Mouse (Mus musculus) embryonic fibroblast, embryonic 13.5 days (primary cell): ENCODE data around the gene Sgpp1. TPM values are rescaled to one million over a fixed set of nuclear protein-coding genes. Genes with fewer than 3 reads are reported as not detected.

ENCODE experiments used
- H3K27ac ChIP-seq: 2 replicates; pipeline ENCODE4 v1.5.1; 2012; ENCODE audit warnings: low read length, control low read depth, inconsistent platforms; ENCODE audit not compliant: insufficient read depth
- H3K4me1 ChIP-seq: 2 replicates; pipeline ENCODE4 v1.6.1; 2011; ENCODE audit warnings: low read length; ENCODE audit not compliant: control insufficient read depth, insufficient read depth
- H3K4me3 ChIP-seq: 2 replicates; pipeline ENCODE4 v1.5.1; 2011; ENCODE audit warnings: mild to moderate bottlenecking, control low read depth, low read length; ENCODE audit not compliant: insufficient read depth
- CTCF ChIP-seq: IDR thresholded peaks from 2 replicates; pipeline ENCODE4 v1.5.1; 2011; ENCODE audit warnings: mild to moderate bottlenecking, control low read depth, low read length, moderate library complexity, borderline replicate concordance; ENCODE audit not compliant: insufficient read depth
- POLR2A ChIP-seq: IDR thresholded peaks from 2 replicates; pipeline ENCODE4 v1.6.1; 2011; ENCODE audit warnings: low read depth, mild to moderate bottlenecking, control low read depth, low read length, moderate library complexity
- polyA plus RNA-seq: library from polyadenylated mRNA; stranded (reverse); fragments of >200 nt; gene quantifications from 2 replicates; pipeline ENCODE4 v1.2.4, GENCODE M21; 2011; ENCODE audit warnings: low read depth; ENCODE audit not compliant: missing spikeins, insufficient read length

Sgpp1 gene
- 27.9 TPM in 2 replicates for polyA plus RNA-seq

- peak; percentile 89 for TF ChIP-seq POLR2A
- no peak for TF ChIP-seq CTCF
- peaks cover 7% of the 10 kb centered on the region; the same call in 1 of the 2 replicates for H3K4me1 ChIP-seq
- H3K4me3 ChIP-seq = peak within 1 kb of the TSS; percentile 89
- peak within 1 kb of the TSS; percentile 39; the same call in 1 of the 2 replicates for H3K27ac ChIP-seq
Observed at GRCm38 (mm10) chr12:75735246-75736200, at the start of gene Sgpp1. Sgpp1 (minus strand) TSS chr12:75735729.

GRCm38 (mm10) chr12:75784271-75784751 is 48.8 kb upstream of the Sgpp1 start:
- TF ChIP-seq POLR2A (no peak), CTCF (no peak)
- Histone ChIP-seq H3K27ac (no peak overlapping the region), H3K4me3 (no peak overlapping the region), H3K4me1 (no peaks in the 10 kb centered on the region)

GRCm38 (mm10) chr12:75781995-75782394 is 46.5 kb upstream of the Sgpp1 start:
- H3K4me3 ChIP-seq = no peak overlapping the region
- no peak overlapping the region for H3K27ac ChIP-seq
- no peaks in the 10 kb centered on the region for H3K4me1 ChIP-seq
- TF ChIP-seq POLR2A = no peak

- Histone ChIP-seq H3K27ac (no peak overlapping the region), H3K4me3 (no peak overlapping the region), H3K4me1 (no peaks in the 10 kb centered on the region)
- TF ChIP-seq POLR2A = no peak
- no peak for TF ChIP-seq CTCF
Observed at GRCm38 (mm10) chr12:75781445-75781844, 45.9 kb upstream of the Sgpp1 start.

- peak; percentile 63 for TF ChIP-seq CTCF
- no peak for TF ChIP-seq POLR2A
- no peak overlapping the region for H3K27ac ChIP-seq
- no peaks in the 10 kb centered on the region for H3K4me1 ChIP-seq
- H3K4me3 ChIP-seq = no peak overlapping the region
Observed at GRCm38 (mm10) chr12:75772424-75773034, 37.0 kb upstream of the Sgpp1 start.

GRCm38 (mm10) chr12:75771410-75771809 is 35.9 kb upstream of the Sgpp1 start:
- Histone ChIP-seq H3K27ac (no peak overlapping the region), H3K4me1 (no peaks in the 10 kb centered on the region), H3K4me3 (no peak overlapping the region)
- TF ChIP-seq POLR2A (no peak), CTCF (no peak)

- Histone ChIP-seq H3K4me3 (no peak overlapping the region), H3K4me1 (no peaks in the 10 kb centered on the region), H3K27ac (no peak overlapping the region)
- TF ChIP-seq CTCF = no peak
- no peak for TF ChIP-seq POLR2A
Observed at GRCm38 (mm10) chr12:75766885-75767317, 31.4 kb upstream of the Sgpp1 start.

GRCm38 (mm10) chr12:75766395-75766794 is 30.9 kb upstream of the Sgpp1 start:
- H3K4me1 ChIP-seq = no peaks in the 10 kb centered on the region
- no peak for TF ChIP-seq CTCF
- TF ChIP-seq POLR2A = no peak
- no peak overlapping the region for H3K27ac ChIP-seq
- H3K4me3 ChIP-seq = no peak overlapping the region

GRCm38 (mm10) chr12:75765751-75766150 is 30.2 kb upstream of the Sgpp1 start:
- no peak overlapping the region for H3K4me3 ChIP-seq
- H3K4me1 ChIP-seq = no peaks in the 10 kb centered on the region
- no peak overlapping the region for H3K27ac ChIP-seq
- TF ChIP-seq POLR2A (no peak), CTCF (no peak)

- Histone ChIP-seq H3K4me3 (no peak overlapping the region), H3K27ac (no peak overlapping the region), H3K4me1 (no peaks in the 10 kb centered on the region)
- TF ChIP-seq POLR2A (no peak), CTCF (no peak)
Observed at GRCm38 (mm10) chr12:75756387-75756786, 20.9 kb upstream of the Sgpp1 start.
